Mouse (Mus musculus) layer of hippocampus, adult 9-11 months (tissue): ENCODE measurements at regions not wholly inside any gene's neighbourhood (a gene's known extent, or its start where the extent isn't known, plus 50 kb on each side); places are given as distances from the start of the nearest gene placed in this dataset.

ENCODE experiments used
- DNase-seq: peaks from one replicate; pipeline ENCODE4 v3.0.0; 2022

DNA sequence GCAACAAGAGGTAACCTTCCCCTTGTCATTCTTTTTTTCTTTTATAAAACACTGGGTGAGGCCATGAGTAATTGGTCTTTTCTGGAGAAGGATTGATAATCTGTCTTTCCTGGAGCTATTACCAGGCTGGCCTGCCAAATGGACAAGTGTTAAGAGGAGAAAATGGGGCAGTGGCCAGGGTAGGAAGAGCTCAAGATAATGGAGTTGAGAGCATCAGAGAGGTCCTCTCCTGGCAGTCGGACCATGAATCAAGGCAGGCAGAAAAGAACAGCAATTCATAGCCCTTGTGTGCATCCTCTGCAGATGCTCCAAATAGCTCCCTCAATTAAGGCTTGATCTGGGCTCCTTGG lies 208.2 kb downstream of the Rpl10-ps3 start:
- no peak for DNase-seq

DNA sequence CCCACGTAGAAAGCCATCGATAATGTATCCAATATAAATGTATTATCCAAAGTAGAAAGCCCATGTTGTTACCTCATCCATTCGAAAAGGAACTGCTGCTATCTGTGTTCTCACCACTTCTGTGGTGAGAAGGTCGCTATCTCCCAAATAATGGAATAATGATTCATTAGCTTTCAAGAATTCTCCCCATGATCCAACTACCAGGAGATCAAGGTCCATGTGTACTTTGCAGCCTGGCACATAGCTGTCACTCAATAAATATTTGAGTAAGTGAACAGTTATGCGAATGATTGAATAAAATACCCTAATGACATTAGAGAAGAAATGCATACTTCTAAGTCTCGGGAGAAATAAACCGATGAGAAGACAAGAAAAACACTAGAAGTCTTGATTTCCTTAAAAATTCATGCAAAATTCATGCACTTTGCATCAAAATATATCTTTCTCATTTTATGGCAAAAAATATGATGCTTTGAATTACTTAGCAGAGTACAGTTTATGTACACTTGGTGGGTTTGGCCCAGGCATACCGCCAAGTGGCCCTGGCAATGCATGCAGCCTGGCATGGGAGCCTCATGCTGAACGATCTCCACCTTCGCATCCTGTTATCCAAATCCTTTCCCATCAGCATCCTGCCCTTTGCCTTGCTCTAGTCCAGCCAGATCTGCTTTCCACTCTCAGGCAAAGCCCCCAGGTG lies 208.7 kb downstream of the Rpl10-ps3 start:
- no peak for DNase-seq

DNA sequence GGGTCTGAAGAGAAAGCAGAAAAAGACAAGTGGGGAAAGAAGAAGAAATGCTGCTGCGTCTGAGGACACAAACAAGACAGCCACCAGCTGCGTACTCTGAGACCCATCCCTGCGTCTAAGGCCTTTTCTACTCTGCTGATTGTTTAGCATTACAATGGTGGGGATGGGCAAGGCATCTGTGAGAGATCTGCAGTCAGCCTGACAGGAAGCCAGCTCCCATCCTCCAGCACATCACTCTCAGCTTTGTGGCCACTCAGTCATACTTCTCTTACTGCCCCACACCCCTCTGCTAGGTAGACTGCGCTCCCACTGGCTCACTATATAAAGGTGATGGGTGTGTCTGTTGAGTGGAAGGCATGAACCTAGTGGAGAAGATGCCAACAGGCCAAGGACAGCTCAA lies 220.5 kb downstream of the Rpl10-ps3 start:
- DNase-seq = no peak

DNA sequence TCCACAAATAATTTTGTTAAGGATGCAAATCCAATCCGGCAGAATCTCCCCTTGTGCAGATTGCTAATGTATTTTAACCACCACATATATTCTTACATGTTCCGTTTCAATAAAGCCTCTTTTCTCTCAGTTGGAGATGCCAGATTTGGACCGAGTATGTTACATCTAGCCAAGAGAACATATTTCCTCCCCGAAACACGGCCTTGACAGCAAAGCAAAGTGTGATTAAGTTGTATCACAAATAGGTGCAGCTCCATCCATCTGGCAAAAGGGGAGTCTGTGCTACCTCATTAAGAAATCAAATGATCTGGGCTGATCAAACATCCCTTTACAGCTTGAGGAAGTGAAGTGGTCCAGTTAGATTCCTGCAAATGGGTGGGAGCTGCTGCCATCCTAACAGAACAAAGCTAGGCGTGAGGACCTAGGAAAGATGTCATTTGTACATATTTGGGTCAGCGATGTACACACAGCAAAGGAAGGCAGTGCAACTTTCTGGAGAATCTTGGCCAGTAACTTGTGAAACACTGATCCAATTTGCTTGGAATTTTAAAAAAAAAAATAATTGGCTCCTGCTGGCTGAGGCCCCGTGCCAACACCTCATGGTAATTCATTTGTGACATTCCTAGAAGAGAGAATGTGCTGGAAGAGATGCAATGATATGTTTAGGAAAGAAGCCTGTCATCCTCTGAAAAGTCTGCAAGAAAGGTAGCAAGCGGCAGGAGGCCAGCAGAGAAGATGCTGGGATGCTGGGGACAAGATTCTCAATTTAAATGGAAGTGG lies 223.8 kb downstream of the Rpl10-ps3 start:
- peak; percentile 49 for DNase-seq

DNA sequence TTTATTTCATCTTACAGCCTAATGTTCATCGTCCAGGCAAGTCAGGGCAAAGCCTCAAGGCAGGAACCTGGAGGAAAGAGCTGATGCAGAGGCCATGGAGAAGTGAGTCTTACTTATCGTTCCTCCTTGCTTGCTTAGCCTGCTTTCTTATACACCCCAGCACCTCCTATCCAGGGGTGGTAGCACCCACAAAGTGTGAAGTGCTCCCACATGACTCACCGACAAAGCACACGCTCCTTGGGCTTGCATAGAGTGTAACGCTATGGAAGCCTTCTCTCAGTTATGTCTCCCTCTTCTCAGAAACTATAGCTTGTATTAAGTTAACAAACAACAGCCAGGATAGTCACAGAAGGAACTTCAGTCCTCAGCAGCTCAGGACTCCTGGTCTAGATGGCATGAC lies 225.4 kb downstream of the Rpl10-ps3 start:
- no peak for DNase-seq

DNA sequence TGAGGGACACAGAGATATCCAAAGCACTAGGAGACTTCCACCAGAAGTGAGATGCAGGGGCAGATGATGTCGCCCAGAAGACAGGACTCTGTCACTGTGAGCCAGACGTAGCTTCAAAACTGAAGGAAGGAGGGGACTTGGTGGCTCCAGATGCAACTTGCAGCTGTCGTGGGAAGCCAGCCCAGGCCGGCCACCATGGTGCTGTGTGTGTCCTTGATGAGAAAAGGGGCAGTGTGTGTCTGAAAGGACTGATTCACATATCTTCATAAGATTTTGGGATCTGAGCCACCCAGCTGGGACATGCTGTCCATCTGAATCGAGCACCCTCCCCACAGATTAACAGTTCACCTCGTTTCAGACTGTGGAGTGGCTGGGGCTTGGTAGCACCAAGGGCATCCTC lies 226.2 kb downstream of the Rpl10-ps3 start:
- peak; percentile 84 for DNase-seq

DNA sequence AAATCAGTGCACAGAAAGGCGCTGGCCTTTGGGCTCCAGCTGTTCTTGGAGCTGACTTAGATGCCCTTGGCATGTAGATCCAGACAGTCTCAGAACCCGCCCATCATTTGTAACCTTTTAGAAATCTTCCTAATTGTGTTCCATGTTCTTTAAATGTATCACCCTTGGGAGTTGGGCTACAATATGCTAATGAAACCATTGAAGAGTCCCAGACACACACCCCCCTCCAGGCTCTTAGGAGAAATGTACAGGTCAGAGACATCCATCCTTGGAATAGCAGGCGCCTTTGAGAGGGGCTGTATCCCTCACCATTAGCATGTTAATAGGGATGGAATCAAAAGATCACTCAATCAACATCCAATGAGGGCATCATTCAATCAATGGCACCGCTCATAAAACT lies 238.2 kb downstream of the Rpl10-ps3 start:
- DNase-seq = no peak

DNA sequence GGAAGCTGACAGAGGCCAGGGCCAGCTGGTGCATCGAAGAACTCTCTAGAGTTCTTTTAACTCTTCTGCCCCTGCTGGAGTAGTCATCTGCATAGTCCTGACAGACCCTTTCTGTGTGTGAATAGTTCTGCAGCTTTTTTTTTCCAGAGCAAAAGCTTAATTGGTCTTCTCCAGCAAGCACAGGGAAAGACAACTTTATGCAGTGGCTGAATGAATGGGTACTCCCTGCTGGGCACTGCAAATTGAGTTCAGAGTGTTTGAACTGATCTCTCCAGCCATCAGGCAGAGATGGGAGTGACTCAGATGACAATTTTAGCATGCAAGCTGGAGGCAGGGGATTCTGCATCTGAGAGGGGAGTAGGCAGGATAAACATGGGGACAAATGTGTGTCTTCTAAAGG lies 242.0 kb downstream of the Rpl10-ps3 start:
- no peak for DNase-seq

DNA sequence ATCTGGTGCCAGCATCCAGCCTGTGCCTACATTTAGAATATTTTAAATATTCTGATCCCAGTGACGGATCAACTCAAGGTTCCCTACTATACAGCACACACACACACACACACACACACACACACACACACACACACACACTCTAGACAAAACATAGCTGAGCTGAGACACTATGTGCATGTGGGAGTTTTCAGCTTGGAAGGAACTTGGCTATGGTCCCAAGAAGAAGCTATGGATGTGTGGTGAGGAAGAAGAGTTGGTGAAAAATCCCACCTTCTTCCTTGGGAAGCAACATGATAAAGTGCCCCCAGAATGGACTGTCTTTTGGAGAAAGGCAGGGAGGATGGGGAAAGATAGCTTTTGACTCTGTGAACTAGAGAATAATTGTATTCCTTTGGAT lies 243.7 kb downstream of the Rpl10-ps3 start:
- no peak for DNase-seq

DNA sequence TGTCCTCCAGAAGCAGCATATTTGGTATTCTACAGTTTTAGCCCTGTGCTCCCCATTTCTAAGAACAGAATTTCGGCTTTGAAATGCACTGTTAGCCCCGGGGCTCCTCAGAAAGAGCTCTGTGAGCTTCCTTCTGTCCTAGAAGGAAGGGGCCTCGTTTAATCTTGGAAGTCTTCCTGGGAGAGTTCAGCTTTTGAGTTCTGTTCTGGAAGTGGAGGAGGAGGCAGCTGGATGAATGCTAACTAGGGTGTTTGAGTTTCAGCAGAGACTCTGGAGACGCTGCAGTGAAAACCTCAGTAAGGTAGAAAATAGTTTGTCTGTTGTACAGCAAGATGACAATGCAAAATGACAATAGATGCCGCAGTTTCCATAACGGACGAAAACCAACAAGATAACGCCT lies 253.8 kb downstream of the Rpl10-ps3 start:
- no peak for DNase-seq

DNA sequence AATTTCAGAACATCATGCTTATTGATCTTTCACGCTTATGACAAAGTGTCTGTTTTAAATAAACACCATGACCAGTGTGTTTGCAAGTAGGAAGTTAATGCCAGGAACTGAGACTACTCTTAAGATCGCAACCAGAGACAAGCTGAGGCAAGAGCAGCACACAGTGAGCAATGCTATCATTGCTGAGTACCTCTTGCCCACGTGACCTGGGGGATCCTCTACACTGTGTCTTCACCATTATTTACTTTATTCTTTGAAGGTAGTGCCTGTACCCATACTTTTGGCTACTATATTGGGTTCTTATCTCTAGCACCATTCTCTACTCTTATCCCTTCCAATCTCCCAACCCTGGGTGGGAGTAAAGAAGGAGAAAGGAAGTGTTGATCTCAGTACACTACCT lies 254.9 kb downstream of the Rpl10-ps3 start:
- no peak for DNase-seq

DNA sequence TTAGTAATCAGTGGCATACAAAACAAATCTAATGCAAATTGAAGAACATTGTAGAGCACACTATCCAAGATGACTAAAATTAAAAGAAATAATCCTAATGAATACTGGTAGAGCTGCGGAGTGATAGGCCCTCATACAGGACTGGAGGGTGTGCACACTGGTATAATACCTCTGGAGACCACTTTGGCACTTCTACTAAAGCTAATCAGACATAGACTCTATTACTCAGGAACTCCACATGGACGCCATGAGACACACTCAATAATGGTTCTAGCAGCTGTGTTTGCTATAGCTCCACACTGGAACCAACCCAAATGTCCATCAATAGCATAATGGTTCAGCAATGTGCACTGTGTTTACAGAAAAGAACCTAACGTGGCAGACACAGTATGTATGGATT lies 264.6 kb downstream of the Rpl10-ps3 start:
- no peak for DNase-seq

DNA sequence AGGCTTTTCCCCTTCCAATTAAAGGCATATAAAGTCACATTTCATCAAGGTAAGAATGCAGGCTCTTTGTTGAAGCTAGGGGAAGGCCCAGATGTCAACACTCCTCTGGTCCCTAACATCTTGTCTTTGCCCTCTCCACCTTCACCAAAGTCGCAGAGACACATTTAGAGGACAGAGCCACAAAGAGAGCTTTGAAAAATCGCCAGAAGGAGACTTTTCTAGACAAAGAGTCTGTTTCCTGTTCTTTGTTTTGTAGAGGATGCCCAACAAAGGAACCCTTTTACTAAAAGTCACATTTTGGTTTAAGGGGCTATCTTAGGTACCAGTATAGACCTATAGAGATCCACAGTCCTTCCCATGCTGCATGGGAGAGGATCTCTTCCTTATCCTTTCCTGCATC lies 269.9 kb upstream of the Ncam1 start:
- DNase-seq = no peak

DNA sequence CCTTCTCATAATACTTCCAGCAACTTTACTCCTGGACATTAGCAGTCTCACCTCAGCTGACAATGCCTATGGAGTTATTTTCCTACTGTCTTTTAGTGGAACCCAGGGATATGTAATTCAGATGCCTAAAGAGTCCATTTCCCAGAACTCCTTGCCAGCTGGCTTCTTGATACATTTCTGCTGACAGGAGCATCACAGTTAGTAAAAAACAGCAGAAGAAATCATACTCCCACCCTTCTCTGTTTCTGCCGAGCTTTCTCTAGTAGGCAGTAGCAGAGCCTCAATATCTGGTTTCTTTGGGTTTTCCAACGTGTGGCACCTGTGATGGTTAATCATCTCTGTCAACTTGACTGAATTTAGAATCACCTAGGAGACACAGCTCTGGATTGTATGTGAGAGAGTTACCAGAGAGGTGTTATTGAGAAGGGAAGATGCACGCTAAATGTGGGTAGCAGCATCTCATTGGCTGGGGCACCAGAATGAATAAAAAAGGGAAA lies 269.1 kb upstream of the Ncam1 start:
- no peak for DNase-seq

DNA sequence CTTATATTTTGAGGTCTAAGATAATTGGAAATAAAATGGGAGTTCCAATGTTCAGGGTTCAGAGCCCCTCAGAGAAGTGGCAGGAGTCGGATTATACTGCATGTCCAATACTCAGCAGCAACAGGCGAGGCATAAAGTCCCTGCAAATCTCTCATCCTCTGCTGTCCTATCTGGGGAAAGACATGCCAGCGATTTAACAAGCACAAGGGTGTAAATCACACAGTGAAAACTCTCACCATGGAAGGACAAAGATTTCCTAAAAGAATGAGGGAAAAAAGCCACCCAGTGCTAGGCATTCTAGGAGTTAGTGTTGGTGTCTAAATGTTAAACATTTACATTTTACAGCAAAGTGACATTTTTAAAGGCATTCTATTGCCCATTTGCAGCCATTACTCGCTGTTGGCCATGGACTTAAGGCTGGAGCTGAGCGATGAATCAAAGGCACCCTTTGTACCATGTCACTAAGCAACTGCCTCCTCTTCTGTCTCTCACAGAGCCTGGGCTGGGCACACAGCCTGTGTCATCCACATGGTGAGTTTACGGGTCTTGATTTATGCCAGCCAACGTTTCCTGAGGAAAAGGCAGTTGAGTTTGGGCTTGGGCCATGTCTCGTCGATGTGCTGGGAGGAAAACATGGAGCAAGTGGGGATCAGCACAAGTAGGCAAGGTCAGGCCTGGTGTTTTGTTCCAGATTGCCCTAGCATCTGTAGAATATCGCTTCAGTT lies 265.9 kb upstream of the Ncam1 start:
- DNase-seq = peak; percentile 71

DNA sequence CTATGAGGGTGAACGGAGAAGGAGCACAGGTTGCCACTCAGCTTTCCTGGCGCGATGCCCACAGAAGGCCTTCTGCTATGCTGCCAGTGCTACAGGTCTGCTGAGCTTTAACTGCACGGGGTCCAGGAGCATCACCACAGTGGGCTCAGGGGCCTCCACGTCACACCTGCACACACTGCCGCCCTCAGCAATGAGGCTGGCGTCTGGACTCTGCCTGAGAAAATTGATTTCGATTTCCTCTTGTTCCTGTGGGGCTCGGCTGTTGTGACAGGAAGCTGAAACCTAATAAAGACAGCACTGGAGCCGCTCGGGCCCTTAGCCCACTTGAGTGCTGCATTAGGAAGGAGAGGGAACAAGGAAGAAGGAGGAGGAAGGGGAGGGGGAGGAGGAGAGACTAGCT lies 239.5 kb upstream of the Ncam1 start:
- no peak for DNase-seq

DNA sequence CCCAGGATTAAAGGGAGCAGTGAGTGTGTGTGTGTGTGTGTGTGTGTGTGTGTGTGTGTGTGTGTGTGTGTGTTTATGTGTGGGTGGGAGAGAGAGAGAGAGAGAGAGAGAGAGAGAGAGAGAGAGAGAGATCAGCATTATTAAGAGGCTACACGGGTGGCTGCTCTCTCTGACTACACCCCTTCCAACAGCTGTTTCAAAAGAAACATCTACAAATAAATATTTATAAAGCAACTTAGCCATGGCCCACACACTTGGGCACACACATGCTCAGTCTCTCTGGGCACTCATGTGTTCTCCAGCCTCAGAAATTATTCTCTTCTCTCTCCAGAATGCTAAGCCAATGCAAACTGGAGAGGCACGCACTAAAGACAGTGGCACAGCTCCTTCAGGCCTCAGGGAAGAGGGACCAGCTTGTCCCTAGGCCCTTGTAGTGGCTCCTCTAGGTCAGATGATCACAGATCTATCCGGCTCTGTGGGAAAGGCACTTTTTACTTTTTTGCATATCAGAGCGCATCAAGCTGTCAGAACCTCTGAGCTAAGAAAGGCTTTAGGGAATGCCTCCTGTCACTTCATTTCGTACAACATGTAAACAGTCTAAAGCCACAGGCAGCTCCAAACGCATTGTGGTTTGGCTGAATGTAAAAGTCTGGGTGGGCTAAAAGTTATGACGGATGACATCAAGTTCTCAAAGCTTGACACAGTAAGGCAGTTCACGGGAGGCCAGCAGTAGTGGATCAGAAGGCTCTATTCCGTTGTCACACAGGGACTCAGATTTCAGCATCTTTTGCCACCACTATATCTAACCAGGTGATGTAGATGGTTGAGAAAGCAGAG lies 233.8 kb upstream of the Ncam1 start:
- DNase-seq = no peak

DNA sequence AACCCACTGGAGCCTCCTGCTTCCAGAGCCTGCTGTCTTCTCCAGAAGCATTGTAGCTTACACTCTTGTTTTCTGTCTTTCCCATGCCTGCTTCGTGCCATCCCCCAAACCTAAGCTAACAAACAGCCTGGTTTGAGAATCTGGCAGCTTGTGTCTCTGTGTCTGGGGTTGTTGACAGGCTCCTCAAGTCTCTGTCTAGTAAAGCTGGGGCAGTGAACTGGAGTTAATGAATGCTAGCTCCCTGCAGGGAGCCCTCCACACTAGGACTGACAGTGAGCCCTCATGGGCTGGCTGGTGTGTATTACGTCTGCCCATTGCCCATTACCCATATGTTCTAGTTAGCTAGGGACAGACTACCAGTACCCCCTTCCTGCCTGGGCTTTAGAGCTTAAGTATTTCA lies 232.6 kb upstream of the Ncam1 start:
- DNase-seq = no peak

DNA sequence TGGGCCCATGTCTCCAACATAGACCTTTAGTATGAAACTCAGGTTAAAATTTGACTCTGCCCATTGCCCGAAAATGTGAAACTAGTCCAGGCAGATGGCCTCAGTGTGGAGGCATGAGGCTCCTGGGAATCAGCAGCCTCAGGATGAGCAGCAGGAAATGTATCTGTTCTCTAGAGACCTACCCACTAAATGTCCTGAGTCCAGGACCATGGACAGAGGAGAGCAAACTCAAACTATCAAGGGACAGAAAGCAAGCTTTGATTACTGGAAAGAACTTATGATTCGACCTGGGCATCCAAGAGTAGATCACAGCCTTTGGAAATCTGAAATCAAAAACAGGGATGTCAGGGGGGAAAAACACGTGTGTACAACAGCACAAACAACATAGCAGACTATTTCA lies 230.3 kb upstream of the Ncam1 start:
- no peak for DNase-seq

DNA sequence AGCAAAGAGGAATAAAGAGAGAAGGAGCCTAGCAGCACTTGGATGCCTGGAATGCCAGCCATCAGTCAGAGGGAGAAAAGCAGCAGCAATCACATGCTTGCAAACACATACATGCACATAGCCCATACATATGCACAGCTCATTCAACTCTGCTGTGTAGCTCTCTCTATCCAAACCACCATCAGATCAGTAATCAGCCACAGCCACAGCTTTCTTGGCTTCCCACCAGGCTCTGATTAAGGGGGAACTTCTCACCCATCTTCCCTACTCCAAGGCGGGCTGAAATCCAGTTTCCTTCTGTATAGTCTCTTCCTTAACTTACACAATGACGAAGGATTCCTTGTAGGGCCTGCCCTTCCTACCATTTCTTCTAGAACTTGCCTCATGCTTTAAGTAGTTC lies 229.8 kb upstream of the Ncam1 start:
- no peak for DNase-seq

DNA sequence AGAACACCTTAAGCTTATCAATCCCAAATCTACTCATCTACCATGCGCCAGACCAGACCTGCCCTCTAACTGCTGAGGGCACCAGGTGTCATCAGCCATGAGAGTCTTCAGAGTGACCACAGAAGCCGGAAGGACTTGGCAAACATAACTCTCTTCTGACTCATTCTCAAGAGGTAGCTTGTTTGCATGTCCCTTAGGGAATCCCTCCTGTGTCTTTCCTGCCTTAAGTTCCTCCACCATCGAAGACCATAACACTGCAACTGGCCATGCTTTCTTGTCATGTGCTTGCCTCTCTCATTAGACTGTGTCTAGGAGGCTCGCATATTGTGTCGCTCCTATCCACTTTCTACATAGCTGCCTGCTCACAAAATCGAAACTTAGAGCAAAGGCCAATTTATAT lies 226.1 kb upstream of the Ncam1 start:
- DNase-seq = no peak

DNA sequence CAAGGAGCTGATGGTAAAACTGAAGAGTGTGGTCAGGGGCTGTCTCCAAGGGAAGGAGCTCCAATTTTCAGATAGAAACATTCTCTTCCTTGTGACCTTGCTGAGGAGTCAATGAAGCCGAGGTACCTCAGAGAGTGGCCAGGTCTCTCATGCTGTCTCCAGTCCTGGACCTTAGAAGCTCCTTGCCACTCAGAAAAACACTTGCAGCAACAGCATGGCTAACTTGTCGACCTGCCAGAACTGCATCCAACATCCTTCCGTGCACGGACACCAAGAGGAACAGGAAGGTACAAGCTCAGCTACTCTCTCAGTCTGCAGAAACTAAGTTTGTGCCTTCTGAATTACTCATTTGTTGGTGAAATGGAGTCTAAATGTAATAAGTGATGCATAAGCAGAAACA lies 214.9 kb upstream of the Ncam1 start:
- DNase-seq = no peak
